Mouse (Mus musculus): ENCODE measurements around the gene Papola. TPM values are rescaled to one million over a fixed set of nuclear protein-coding genes. Genes with fewer than 3 reads are reported as not detected.

Gene Papola
- polyA plus RNA-seq, 1 experiment = 91.1 TPM

GRCm38 (mm10) chr12:105863436-105863835 is 78.9 kb downstream of the Papola start:
- no peak for DNase-seq
- no peak overlapping the region for H3K4me3 ChIP-seq (ENCODE audit: control insufficient read depth, insufficient read depth, low read length)
- TF ChIP-seq CTCF (IDR thresholded peaks at IDR 0.05; ENCODE audit: borderline replicate concordance, control insufficient read depth, extremely low read depth, insufficient read depth, low read length, poor library complexity) (no peak), POLR2A (IDR thresholded peaks at IDR 0.05; ENCODE audit: control insufficient read depth, extremely low read depth, insufficient read depth, low read length, poor library complexity) (no peak)
- no peaks in the 10 kb centered on the region for H3K27me3 ChIP-seq (ENCODE audit: control insufficient read depth, insufficient read depth, low read length)
- 95% methylated on average over 11 of the region's 11 CpGs for WGBS
- no peak overlapping the region for H3K27ac ChIP-seq (ENCODE audit: control insufficient read depth, insufficient read depth, low read length)
- H3K36me3 ChIP-seq (ENCODE audit: control insufficient read depth, insufficient read depth, low read length) = no peaks in the 10 kb centered on the region
- H3K4me1 ChIP-seq (replicated peaks; ENCODE audit: control insufficient read depth, insufficient read depth, low read length) = no peaks in the 10 kb centered on the region; the same call in 1 of the 2 replicates

DNA sequence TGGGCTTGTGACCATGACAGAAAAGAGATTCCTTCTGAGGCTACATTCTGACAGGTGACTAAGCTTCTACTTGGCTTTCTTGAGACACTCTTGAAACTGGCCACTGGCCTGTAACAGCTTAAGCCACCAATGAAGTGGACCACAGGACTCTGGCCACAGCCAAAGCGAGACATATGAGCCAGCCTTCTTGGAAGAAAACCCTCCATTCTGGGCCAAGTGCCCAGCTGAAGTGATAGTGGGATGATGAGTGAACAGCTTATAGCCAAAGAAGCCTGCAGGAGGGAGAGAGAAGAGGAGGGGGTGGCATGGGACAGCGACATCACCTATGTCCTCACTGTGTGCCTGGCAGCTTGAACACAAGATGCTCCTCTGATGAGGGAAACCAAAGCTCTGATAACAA is 83.2 kb downstream of the Papola start:
- no peak for TF ChIP-seq POLR2A (IDR thresholded peaks at IDR 0.05; ENCODE audit: control insufficient read depth, extremely low read depth, insufficient read depth, low read length, poor library complexity)
- TF ChIP-seq CTCF (IDR thresholded peaks at IDR 0.05; ENCODE audit: borderline replicate concordance, control insufficient read depth, extremely low read depth, insufficient read depth, low read length, poor library complexity) = no peak
- Histone ChIP-seq H3K4me1 (replicated peaks; ENCODE audit: control insufficient read depth, insufficient read depth, low read length) (peaks cover 5% of the 10 kb centered on the region; the same call in 1 of the 2 replicates), H3K27ac (ENCODE audit: control insufficient read depth, insufficient read depth, low read length) (no peak overlapping the region), H3K36me3 (ENCODE audit: control insufficient read depth, insufficient read depth, low read length) (no peaks in the 10 kb centered on the region), H3K4me3 (ENCODE audit: control insufficient read depth, insufficient read depth, low read length) (no peak overlapping the region), H3K27me3 (ENCODE audit: control insufficient read depth, insufficient read depth, low read length) (no peaks in the 10 kb centered on the region)
- 92% methylated on average over 2 of the region's 2 CpGs for WGBS
- DNase-seq = no peak

DNA sequence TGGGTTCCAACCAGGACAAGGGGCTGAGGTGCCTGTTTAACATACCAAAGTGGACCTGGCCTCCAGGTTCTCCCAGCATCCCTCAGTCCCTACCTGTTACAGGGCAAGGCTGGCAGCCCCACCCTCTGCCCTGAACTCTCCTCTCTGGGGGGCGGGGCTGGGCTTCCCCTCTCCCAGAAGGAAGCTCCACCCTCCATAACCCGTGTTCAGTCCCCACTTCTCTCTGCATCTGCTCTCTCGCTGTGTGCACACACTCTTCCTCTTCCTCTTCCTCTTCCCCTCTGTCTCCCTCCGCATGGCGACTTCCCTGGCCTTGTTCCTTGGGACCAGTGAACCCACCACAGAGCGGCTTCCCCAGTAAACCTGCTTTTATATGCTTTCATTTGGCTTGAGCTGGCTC is 84.7 kb downstream of the Papola start:
- peaks cover 5% of the 10 kb centered on the region; the same call in 1 of the 2 replicates for H3K4me1 ChIP-seq (replicated peaks; ENCODE audit: control insufficient read depth, insufficient read depth, low read length)
- H3K27me3 ChIP-seq (ENCODE audit: control insufficient read depth, insufficient read depth, low read length) = no peaks in the 10 kb centered on the region
- DNase-seq = no peak
- H3K4me3 ChIP-seq (ENCODE audit: control insufficient read depth, insufficient read depth, low read length) = no peak overlapping the region
- no peaks in the 10 kb centered on the region for H3K36me3 ChIP-seq (ENCODE audit: control insufficient read depth, insufficient read depth, low read length)
- 12% methylated on average over 6 of the region's 6 CpGs for WGBS
- TF ChIP-seq CTCF (IDR thresholded peaks at IDR 0.05; ENCODE audit: borderline replicate concordance, control insufficient read depth, extremely low read depth, insufficient read depth, low read length, poor library complexity) (no peak), POLR2A (IDR thresholded peaks at IDR 0.05; ENCODE audit: control insufficient read depth, extremely low read depth, insufficient read depth, low read length, poor library complexity) (no peak)
- no peak overlapping the region for H3K27ac ChIP-seq (ENCODE audit: control insufficient read depth, insufficient read depth, low read length)

DNA sequence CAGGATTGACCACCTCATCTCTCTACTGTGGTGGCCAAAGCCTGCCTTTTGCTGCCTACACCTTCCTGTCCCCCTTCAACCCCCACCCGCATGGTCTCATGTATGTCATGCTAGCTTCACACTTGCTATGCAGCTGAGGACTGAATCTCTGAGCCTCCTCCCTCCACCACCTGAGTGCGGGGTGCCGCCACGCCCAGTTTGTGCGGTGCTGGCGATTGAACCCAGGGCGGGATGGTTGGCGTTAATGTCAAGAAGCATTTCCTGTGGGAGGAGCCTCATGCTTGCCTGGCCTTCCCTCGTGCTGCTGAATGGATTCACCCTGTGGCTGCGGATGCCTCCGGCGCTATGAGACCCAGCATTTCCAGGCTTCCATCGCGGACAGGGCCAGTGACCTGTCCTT is 85.2 kb downstream of the Papola start:
- Histone ChIP-seq H3K4me1 (replicated peaks; ENCODE audit: control insufficient read depth, insufficient read depth, low read length) (peaks cover 5% of the 10 kb centered on the region; the same call in 1 of the 2 replicates), H3K27ac (ENCODE audit: control insufficient read depth, insufficient read depth, low read length) (no peak overlapping the region), H3K36me3 (ENCODE audit: control insufficient read depth, insufficient read depth, low read length) (no peaks in the 10 kb centered on the region), H3K4me3 (ENCODE audit: control insufficient read depth, insufficient read depth, low read length) (no peak overlapping the region), H3K27me3 (ENCODE audit: control insufficient read depth, insufficient read depth, low read length) (no peaks in the 10 kb centered on the region)
- TF ChIP-seq CTCF (IDR thresholded peaks at IDR 0.05; ENCODE audit: borderline replicate concordance, control insufficient read depth, extremely low read depth, insufficient read depth, low read length, poor library complexity) (no peak), POLR2A (IDR thresholded peaks at IDR 0.05; ENCODE audit: control insufficient read depth, extremely low read depth, insufficient read depth, low read length, poor library complexity) (no peak)
- no peak for DNase-seq
- 61% methylated on average over 14 of the region's 14 CpGs for WGBS

- no peaks in the 10 kb centered on the region for H3K36me3 ChIP-seq (ENCODE audit: control insufficient read depth, insufficient read depth, low read length)
- no peak for TF ChIP-seq POLR2A (IDR thresholded peaks at IDR 0.05; ENCODE audit: control insufficient read depth, extremely low read depth, insufficient read depth, low read length, poor library complexity)
- TF ChIP-seq CTCF (IDR thresholded peaks at IDR 0.05; ENCODE audit: borderline replicate concordance, control insufficient read depth, extremely low read depth, insufficient read depth, low read length, poor library complexity) = no peak
- H3K27me3 ChIP-seq (ENCODE audit: control insufficient read depth, insufficient read depth, low read length) = no peaks in the 10 kb centered on the region
- no peak overlapping the region for H3K4me3 ChIP-seq (ENCODE audit: control insufficient read depth, insufficient read depth, low read length)
- WGBS = 54% methylated on average over 2 of the region's 2 CpGs
- peak; percentile 58 for DNase-seq
- no peak overlapping the region for H3K27ac ChIP-seq (ENCODE audit: control insufficient read depth, insufficient read depth, low read length)
- H3K4me1 ChIP-seq (replicated peaks; ENCODE audit: control insufficient read depth, insufficient read depth, low read length) = peaks cover 5% of the 10 kb centered on the region; the same call in 1 of the 2 replicates
Measured at GRCm38 (mm10) chr12:105873283-105873682, 88.8 kb downstream of the Papola start.

DNA sequence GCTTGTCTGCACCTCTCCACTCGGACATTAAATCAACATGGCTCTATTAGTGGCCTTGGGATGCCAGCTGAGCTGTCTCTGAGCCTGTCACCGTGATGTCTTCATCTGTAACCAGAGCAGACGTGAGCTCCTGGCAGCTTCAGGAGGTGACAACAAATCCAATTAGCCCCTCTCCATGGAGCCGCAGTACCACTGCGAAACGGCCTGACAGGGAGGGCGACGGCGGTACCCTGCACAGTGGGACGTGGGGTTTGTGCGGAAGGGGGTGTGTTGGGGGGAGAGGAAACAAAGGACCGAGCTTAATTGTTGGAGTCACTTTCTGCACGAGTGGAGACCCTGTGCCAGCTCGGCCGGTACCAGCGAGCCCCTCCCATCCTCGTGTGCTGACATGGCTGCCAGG is 90.6 kb downstream of the Papola start:
- DNase-seq = no peak
- H3K4me1 ChIP-seq (replicated peaks; ENCODE audit: control insufficient read depth, insufficient read depth, low read length) = no peaks in the 10 kb centered on the region
- no peaks in the 10 kb centered on the region for H3K27me3 ChIP-seq (ENCODE audit: control insufficient read depth, insufficient read depth, low read length)
- no peak overlapping the region for H3K27ac ChIP-seq (ENCODE audit: control insufficient read depth, insufficient read depth, low read length)
- H3K36me3 ChIP-seq (ENCODE audit: control insufficient read depth, insufficient read depth, low read length) = no peaks in the 10 kb centered on the region
- WGBS = 80% methylated on average over 17 of the region's 17 CpGs
- TF ChIP-seq POLR2A (IDR thresholded peaks at IDR 0.05; ENCODE audit: control insufficient read depth, extremely low read depth, insufficient read depth, low read length, poor library complexity) (no peak), CTCF (IDR thresholded peaks at IDR 0.05; ENCODE audit: borderline replicate concordance, control insufficient read depth, extremely low read depth, insufficient read depth, low read length, poor library complexity) (no peak)
- no peak overlapping the region for H3K4me3 ChIP-seq (ENCODE audit: control insufficient read depth, insufficient read depth, low read length)

GRCm38 (mm10) chr12:105876521-105876920 is 92.0 kb downstream of the Papola start:
- no peak overlapping the region for H3K27ac ChIP-seq (ENCODE audit: control insufficient read depth, insufficient read depth, low read length)
- DNase-seq = no peak

More at GRCm38 (mm10) chr12:105876521-105876920, 92.0 kb downstream of the Papola start:
- no peaks in the 10 kb centered on the region for H3K36me3 ChIP-seq (ENCODE audit: control insufficient read depth, insufficient read depth, low read length)
- no peaks in the 10 kb centered on the region for H3K4me1 ChIP-seq (replicated peaks; ENCODE audit: control insufficient read depth, insufficient read depth, low read length)
- 11% methylated on average over 11 of the region's 11 CpGs for WGBS
- H3K4me3 ChIP-seq (ENCODE audit: control insufficient read depth, insufficient read depth, low read length) = no peak overlapping the region
- H3K27me3 ChIP-seq (ENCODE audit: control insufficient read depth, insufficient read depth, low read length) = no peaks in the 10 kb centered on the region
- no peak for TF ChIP-seq CTCF (IDR thresholded peaks at IDR 0.05; ENCODE audit: borderline replicate concordance, control insufficient read depth, extremely low read depth, insufficient read depth, low read length, poor library complexity)
- no peak for TF ChIP-seq POLR2A (IDR thresholded peaks at IDR 0.05; ENCODE audit: control insufficient read depth, extremely low read depth, insufficient read depth, low read length, poor library complexity)
